Mouse (Mus musculus) right cerebral cortex, postnatal 25 days (tissue): Measurements from ENCODE around the gene Igsf8.

Experiments
- DNase-seq: peaks from one replicate; pipeline ENCODE4 v3.0.0; 2022

The Igsf8 gene

GRCm38 (mm10) chr1:172305153-172305552 lies 43.7 kb downstream of the Igsf8 start:
- DNase-seq = no peak

- no peak for DNase-seq
Observed at GRCm38 (mm10) chr1:172305635-172306034, 44.2 kb downstream of the Igsf8 start.

- DNase-seq = no peak
Observed at GRCm38 (mm10) chr1:172306196-172306595, 44.8 kb downstream of the Igsf8 start.

GRCm38 (mm10) chr1:172306885-172307284 lies 45.4 kb downstream of the Igsf8 start:
- DNase-seq = peak; percentile 30

GRCm38 (mm10) chr1:172307936-172308335 lies 46.5 kb downstream of the Igsf8 start:
- DNase-seq = peak; percentile 8

- DNase-seq = no peak
Observed at GRCm38 (mm10) chr1:172308409-172308808, 47.0 kb downstream of the Igsf8 start.

- peak; percentile 84 for DNase-seq
Observed at GRCm38 (mm10) chr1:172309699-172310398, 48.4 kb downstream of the Igsf8 start.

GRCm38 (mm10) chr1:172311248-172311906 lies 49.9 kb downstream of the Igsf8 start:
- peak; percentile 63 for DNase-seq

GRCm38 (mm10) chr1:172311921-172312767 lies 50.7 kb downstream of the Igsf8 start:
- peak; percentile 84 for DNase-seq

GRCm38 (mm10) chr1:172312768-172313561 lies 51.5 kb downstream of the Igsf8 start:
- peak; percentile 73 for DNase-seq

GRCm38 (mm10) chr1:172313613-172314411 lies 52.4 kb downstream of the Igsf8 start:
- DNase-seq = peak; percentile 45

- DNase-seq = peak; percentile 37
Observed at GRCm38 (mm10) chr1:172314911-172315310, 53.5 kb downstream of the Igsf8 start.

- no peak for DNase-seq
Observed at GRCm38 (mm10) chr1:172317431-172317830, 56.0 kb downstream of the Igsf8 start.

- DNase-seq = peak; percentile 24
Observed at GRCm38 (mm10) chr1:172317946-172318345, 56.5 kb downstream of the Igsf8 start.

GRCm38 (mm10) chr1:172318424-172319035 lies 57.1 kb downstream of the Igsf8 start:
- peak; percentile 38 for DNase-seq

GRCm38 (mm10) chr1:172319346-172319745 lies 57.9 kb downstream of the Igsf8 start:
- peak; percentile 48 for DNase-seq

- DNase-seq = peak; percentile 67
Observed at GRCm38 (mm10) chr1:172319921-172320411, 58.5 kb downstream of the Igsf8 start.

- peak; percentile 41 for DNase-seq
Observed at GRCm38 (mm10) chr1:172322725-172323124, 61.3 kb downstream of the Igsf8 start.

- DNase-seq = no peak
Observed at GRCm38 (mm10) chr1:172323298-172323697, 61.9 kb downstream of the Igsf8 start.

- DNase-seq = peak; percentile 78
Observed at GRCm38 (mm10) chr1:172323801-172324359, 62.4 kb downstream of the Igsf8 start.

- DNase-seq = peak; percentile 79
Observed at GRCm38 (mm10) chr1:172324725-172325124, 63.3 kb downstream of the Igsf8 start.
